Mouse (Mus musculus) left cerebral cortex, postnatal 25 days (tissue): ENCODE measurements around the gene Impdh1. TPM values are rescaled to one million over a fixed set of nuclear protein-coding genes. Genes with fewer than 3 reads are reported as not detected.
A peak's percentile ranks its signal among the peaks of the same experiment; 100 is the strongest.
"Not testable (repeated sequence)": the region's sequence is repeated elsewhere in the genome, so short reads cannot be mapped to it uniquely, and the experiment has no call there.

Experiments
- DNase-seq, 2 experiments: peaks; one replicate each; pipeline ENCODE4 v3.0.0; 2022; ENCODE audit warnings: low spot score in 2 of 2, mixed read lengths in 1 of 2
- intact Hi-C: fragments of 180-260 bp; cut with DNase I; formaldehyde crosslinking; loops from one replicate; pipeline ENCODE4 v1.15.1; 2025
- total RNA-seq, 2 experiments: library from RNA; stranded (reverse); gene quantifications; 2 replicates each; pipeline ENCODE4 v1.2.3; 2021

Gene Impdh1
- total RNA-seq, 2 experiments from 2014 or later = 66.1 to 68.8 TPM

DNA sequence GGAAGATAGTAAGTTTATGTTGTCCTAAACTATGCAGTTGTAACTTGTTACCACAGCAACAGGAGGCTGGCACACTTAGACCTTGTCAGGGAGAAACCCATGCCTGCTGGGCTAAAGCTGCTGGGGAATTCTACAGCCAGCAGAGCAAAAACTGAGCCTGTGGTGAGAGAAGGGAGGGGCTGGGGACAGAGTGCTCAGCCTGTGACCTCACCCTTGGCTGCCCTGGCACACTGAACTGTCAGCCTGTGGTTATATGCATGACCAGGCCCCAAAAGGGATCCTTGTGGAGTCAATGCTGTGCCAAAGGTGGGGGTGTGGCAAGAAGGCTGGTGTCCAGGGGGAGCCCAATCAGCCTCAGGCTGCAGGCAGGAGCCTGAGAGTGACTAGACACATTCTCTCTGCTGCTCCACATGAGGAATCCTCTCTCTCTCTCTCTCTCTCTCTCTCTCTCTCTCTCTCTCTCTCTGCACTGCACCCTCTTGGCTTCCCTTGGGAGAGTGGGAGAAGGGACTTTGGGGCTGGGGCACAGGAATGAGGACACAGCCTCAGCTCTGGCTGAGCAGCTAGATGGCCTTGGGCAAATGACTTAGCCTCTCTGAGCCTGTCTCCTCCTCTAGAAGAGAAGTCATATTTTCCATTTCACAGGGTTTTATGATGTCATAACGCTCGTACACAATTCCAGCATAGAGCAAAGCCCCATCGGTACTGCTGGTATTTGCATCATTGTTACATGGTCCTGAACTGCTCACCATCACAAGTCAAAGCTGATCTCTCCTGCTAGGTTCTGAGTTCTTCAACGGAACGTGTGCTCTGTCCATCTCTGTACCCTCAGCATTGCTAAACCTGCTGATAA is 20.1 kb downstream of the Impdh1 start:
- DNase-seq = no peak
- intact Hi-C loops = no loop called here

- intact Hi-C loops = no loop called here
- no peak for DNase-seq
Measured at GRCm38 (mm10) chr6:29195146-29195545, 21.0 kb downstream of the Impdh1 start.

GRCm38 (mm10) chr6:29193961-29194750 is 22.0 kb downstream of the Impdh1 start:
- DNase-seq = no peak
- intact Hi-C loops = no loop called here

DNA sequence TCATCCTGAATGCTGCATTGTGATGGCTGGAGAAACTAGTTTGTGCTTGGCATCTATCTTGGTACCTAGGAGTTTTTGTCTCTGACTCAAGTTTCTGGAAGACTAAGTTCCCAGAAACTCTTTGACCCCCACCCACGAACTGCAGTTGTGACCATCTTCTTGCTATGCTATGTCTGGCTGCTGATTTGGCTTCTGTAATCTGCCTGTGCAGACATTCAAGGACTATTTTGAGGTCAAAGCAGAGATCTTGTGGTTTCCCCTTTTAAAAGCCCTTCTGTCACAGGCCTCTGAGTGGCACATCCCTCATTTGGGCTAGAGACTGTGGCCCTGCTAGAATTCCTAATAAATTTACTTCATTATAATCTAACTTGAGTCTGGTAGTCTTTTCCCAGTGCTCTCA is 28.2 kb downstream of the Impdh1 start:
- no peak for DNase-seq

GRCm38 (mm10) chr6:29179843-29180242 is 36.3 kb downstream of the Impdh1 start:
- intact Hi-C loops = no loop called here
- DNase-seq = peak; percentile 52 to 81

More for the DNA sequence above, 28.2 kb downstream of the Impdh1 start:
- intact Hi-C loops = no loop called here

DNA sequence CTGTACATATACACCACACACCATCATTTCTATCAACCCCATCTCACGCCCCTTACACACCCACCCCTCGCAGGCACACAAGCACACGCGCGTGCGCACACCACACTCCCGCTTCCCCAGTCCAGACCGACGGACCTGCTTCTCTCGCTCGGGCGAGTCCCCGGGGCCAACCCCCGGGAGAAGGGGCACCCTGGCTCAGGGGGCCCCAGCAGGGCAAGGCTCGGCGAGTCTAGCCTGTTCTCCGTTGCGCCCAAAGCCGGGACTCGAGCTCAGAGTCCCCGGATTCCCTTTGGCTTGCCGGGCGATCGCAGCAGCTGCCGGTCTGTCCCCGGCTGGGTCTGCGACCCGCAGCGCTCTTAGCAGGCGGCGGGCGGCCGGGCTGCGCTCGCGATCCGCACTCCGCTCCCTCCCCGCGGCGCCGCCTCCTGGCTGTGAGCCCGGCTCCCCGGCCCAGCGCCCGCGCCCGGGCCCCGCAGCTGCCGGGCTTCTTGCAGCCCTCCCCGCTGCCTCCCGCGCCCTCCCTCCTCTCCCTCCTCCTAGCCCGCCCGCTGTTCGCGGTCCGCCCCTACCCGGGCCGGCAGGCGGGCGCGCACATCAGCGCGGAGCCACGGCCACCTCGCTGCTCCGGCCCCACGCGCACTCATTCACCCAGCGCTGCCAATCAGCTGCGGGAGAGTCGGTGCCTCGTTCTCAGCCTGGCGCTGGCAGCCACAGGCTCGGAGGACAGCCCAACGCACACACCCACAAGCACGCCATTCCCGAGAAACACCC is 37.1 kb downstream of the Impdh1 start, which contains the start of gene Prrt4:
Gene Prrt4 (minus strand): TSS at position 697 of the 771 bp plus-strand sequence.
- peak; percentile 75 to 77 for DNase-seq
- intact Hi-C loops = no loop called here

DNA sequence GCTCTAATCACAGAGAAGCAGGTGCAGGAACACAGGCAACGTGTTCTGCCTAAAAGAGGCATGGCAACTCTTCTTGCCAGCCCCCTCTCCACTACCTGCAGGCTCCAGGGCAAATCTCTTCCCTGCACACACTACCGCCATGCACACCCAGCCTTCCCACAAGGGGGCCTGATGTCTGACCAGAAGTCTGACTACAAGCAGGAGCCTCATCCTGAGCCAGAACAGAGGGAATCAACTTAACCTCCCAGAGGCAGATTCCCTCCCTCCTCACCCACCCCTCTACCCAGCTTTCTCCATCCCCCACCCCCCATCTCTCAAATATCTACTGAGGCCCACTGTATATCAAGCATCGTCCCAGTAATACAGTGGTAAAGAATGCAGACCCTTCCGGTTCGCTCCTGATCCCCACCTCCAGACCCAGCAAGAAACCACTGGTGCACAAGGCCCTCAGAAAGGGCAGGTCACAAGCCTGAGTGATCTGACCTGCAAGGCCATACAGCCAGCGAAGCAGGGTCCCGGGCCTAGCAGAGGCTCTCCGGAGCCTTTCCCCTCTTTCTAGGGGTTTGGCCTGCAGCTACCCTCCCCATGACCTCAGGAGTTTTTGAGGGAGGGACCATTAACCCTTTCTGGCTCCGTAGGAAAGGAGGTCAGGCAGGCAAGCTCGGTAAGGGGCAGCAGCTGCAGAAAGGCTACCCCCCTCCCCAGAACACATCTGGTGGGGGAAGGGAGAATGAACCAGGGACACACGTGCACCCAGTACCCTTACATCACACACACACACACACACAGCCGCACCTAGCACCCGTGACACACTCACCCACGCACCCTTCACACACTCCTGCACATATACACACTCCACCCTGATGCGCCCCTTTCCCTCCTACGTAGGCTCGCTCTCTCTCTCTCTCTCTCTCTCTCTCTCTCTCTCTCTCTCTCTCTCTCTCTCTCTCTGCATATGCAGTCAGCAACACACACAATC is 38.0 kb downstream of the Impdh1 start:
- no peak for DNase-seq
- intact Hi-C loops = no loop called here

DNA sequence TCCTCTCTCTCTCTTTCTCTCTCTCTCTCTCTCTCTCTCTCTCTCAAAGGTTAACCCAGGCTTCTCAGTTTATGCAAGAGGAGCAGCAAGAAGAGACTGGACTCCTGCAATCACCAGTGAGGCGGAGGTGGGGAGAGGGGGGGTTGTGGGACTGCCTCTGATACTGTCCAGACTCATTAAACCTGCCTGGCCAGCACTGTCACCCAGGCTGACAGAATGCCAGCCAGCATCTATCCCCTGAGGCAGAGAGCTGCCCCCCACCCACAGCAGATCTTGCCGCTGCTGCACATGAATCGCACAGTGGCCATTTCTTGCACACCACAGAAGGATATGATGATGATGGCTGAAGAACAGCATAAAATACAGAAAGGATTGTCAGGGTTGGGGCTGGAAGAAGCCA is 41.1 kb downstream of the Impdh1 start:
- DNase-seq = no peak
- intact Hi-C loops = no loop called here

DNA sequence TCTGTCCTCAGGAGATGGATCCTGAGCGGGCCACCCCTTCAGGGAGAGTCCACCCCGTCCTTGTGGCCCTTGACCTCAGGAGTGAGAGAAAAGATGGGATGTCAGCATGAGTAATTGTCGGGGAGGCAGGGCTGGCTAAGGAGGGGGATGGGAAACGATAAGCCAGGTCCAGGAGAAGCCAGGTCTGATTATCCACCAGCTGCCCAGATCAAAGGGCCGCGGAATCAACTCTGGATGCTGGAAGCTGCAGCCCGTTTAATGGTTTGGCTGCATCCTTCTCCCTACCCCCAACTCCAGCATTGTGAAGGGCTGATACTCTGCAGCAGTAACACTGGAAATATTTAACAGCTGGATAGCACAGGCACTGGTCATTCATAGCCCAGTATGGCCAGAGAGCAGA is 41.8 kb downstream of the Impdh1 start:
- no peak for DNase-seq

DNA sequence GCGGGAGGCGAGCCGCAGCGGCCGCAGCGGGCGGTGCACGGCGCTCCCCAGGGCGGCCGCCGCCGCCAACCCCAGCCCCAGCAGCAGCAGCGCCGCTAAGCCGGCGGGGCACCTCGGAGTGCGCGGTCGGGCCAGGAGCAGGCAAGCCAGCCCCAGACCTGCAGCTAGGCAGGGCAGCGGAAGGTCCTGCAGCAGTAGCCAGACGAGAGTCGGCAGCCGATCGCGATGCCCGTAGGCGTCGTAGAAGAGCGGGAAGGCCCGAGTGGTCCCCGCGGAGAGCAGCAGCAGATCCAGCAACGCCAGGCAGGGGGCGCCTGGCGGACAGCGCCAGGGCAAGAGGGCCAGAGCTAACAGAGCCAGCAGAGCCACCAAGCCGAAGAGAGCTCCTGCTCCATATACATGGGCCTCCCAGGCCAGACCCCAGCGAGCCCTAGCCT is 45.2 kb downstream of the Impdh1 start:
- intact Hi-C loops = loop anchor here (1.0 kb wide), 1 partner anchor 27 kb away; no protein-coding TSS in a partner anchor

More for the DNA sequence above, 41.8 kb downstream of the Impdh1 start:
- intact Hi-C loops = no loop called here

GRCm38 (mm10) chr6:29170063-29170921 is 45.9 kb downstream of the Impdh1 start:
- intact Hi-C loops = no loop called here

More for the DNA sequence above, 45.2 kb downstream of the Impdh1 start:
- peak; percentile 66 to 70 for DNase-seq

GRCm38 (mm10) chr6:29169675-29170062 is 46.5 kb downstream of the Impdh1 start:
- DNase-seq = no peak
- intact Hi-C loops = loop anchor here (10.0 kb wide), 1 partner anchor 295 kb away; the partner anchor contains the start of gene Atp6v1f

More at GRCm38 (mm10) chr6:29170063-29170921, 45.9 kb downstream of the Impdh1 start:
- DNase-seq = no peak

DNA sequence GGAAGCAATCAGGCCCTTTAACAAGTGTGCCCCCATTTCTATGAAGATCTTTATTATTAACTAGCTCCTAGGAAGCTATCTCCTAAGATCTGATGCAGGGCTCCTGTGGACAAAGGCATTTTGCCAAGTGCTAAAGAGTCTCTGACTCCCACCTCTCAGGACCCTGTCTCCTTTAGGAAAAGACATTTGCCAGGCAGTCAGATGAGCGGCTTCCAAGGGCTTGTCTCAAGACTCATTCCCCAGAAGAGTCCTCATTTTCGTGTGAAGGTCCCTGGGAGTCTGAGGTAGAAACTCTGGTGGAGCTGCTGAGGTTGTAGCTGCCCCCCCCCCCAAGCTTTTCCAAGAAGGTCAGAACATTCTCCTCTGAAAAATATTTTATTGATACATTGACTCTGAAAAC is 47.3 kb downstream of the Impdh1 start:
- intact Hi-C loops = loop anchor here (10.0 kb wide), 1 partner anchor 296 kb away; the partner anchor contains the start of gene Atp6v1f
- DNase-seq = no peak

DNA sequence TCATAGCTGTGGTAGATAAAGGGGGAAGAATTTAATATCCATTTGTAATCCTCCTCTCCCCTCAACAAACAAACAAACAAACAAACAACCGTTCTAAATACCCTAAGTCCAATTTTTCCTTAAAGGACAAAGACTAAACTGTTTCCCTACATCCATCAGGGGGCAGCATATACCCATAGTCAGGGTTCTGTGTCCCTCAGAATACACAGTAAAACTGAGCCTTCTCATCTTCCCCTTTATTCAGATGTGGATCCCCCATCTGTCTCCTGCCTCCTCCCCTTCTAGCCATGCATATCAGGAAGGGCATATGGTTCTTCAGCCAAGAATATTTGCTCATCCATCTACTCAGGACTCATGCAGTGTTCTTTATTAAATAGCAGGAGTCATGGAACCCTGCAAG is 50.0 kb downstream of the Impdh1 start:
- DNase-seq = peak; percentile 57 to 77
- intact Hi-C loops = loop anchor here (1.0 to 10.0 kb wide), 3 partner anchors 32 to 299 kb away; partner anchors contain the start of genes Atp6v1f and Fam71f2

GRCm38 (mm10) chr6:29164314-29165244 is 51.6 kb downstream of the Impdh1 start, which contains the start of gene Rbm28:
TSS of gene Rbm28 (minus strand) at chr6:29165006.
- intact Hi-C loops = loop anchor here (10.0 kb wide), 1 partner anchor 300 kb away; the partner anchor contains the start of gene Atp6v1f
- DNase-seq = peak; percentile 86 to 96

DNA sequence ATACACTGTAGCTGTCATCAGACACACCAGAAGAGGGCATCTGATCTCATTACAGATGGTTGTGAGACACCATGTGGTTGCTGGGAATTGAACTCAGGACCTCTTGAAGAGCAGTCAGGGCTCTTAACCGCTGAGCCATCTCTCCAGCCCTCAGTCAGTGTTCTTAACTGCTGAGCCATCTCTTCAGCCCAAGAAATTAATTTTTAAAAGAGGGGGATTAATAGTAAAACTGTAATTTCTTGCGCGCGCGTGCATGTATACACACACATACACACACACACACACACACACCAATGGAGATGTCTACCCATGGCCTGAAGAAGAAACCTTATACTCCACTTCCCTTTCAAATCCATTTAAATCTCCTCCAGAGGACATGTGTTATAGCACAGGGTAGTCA is 54.9 kb downstream of the Impdh1 start:
- not testable (repeated sequence) for DNase-seq
- intact Hi-C loops = loop anchor here (10.0 kb wide), 1 partner anchor 304 kb away; the partner anchor contains the start of gene Atp6v1f
